Mouse (Mus musculus): ENCODE measurements around the gene Rnf220. TPM values are rescaled to one million over a fixed set of nuclear protein-coding genes. Genes with fewer than 3 reads are reported as not detected.

Gene Rnf220
- total RNA-seq, 1 experiment from 2014 or later = 90.9 TPM

GRCm38 (mm10) chr4:117341282-117341681 is 155.6 kb downstream of the Rnf220 start:
- no peak for ATAC-seq (replicated peaks in 1 of 2; ENCODE audit: insufficient read depth in 1 of 2, low FRiP score in 2 of 2, low TSS enrichment in 1 of 2, low read depth in 1 of 2, poor library complexity in 2 of 2, severe bottlenecking in 2 of 2)

- ATAC-seq (replicated peaks in 1 of 2; ENCODE audit: insufficient read depth in 1 of 2, low FRiP score in 2 of 2, low TSS enrichment in 1 of 2, low read depth in 1 of 2, poor library complexity in 2 of 2, severe bottlenecking in 2 of 2) = peak in 1 of 2 experiments; percentile 12; a peak in 2 of 4 replicates
These were observed 157.1 kb downstream of the Rnf220 start for GRCm38 (mm10) chr4:117339796-117340195.

- no peak for ATAC-seq (replicated peaks in 1 of 2; ENCODE audit: insufficient read depth in 1 of 2, low FRiP score in 2 of 2, low TSS enrichment in 1 of 2, low read depth in 1 of 2, poor library complexity in 2 of 2, severe bottlenecking in 2 of 2)
These were observed 165.9 kb downstream of the Rnf220 start for GRCm38 (mm10) chr4:117330836-117331475.

- ATAC-seq (replicated peaks in 1 of 2; ENCODE audit: insufficient read depth in 1 of 2, low FRiP score in 2 of 2, low TSS enrichment in 1 of 2, low read depth in 1 of 2, poor library complexity in 2 of 2, severe bottlenecking in 2 of 2) = no peak
These were observed 166.7 kb downstream of the Rnf220 start for GRCm38 (mm10) chr4:117330132-117330531.

- ATAC-seq (replicated peaks in 1 of 2; ENCODE audit: insufficient read depth in 1 of 2, low FRiP score in 2 of 2, low TSS enrichment in 1 of 2, low read depth in 1 of 2, poor library complexity in 2 of 2, severe bottlenecking in 2 of 2) = no peak
These were observed 169.9 kb downstream of the Rnf220 start for GRCm38 (mm10) chr4:117326915-117327314.

GRCm38 (mm10) chr4:117325076-117325475 is 171.8 kb downstream of the Rnf220 start:
- ATAC-seq (replicated peaks in 1 of 2; ENCODE audit: insufficient read depth in 1 of 2, low FRiP score in 2 of 2, low TSS enrichment in 1 of 2, low read depth in 1 of 2, poor library complexity in 2 of 2, severe bottlenecking in 2 of 2) = no peak

GRCm38 (mm10) chr4:117323515-117324344 is 173.1 kb downstream of the Rnf220 start:
- peak in 1 of 2 experiments; percentile 51; a peak in 3 of 4 replicates for ATAC-seq (replicated peaks in 1 of 2; ENCODE audit: insufficient read depth in 1 of 2, low FRiP score in 2 of 2, low TSS enrichment in 1 of 2, low read depth in 1 of 2, poor library complexity in 2 of 2, severe bottlenecking in 2 of 2)

GRCm38 (mm10) chr4:117321011-117321410 is 175.8 kb downstream of the Rnf220 start:
- no peak for ATAC-seq (replicated peaks in 1 of 2; ENCODE audit: insufficient read depth in 1 of 2, low FRiP score in 2 of 2, low TSS enrichment in 1 of 2, low read depth in 1 of 2, poor library complexity in 2 of 2, severe bottlenecking in 2 of 2)

GRCm38 (mm10) chr4:117318508-117318907 is 178.3 kb downstream of the Rnf220 start:
- ATAC-seq (replicated peaks in 1 of 2; ENCODE audit: insufficient read depth in 1 of 2, low FRiP score in 2 of 2, low TSS enrichment in 1 of 2, low read depth in 1 of 2, poor library complexity in 2 of 2, severe bottlenecking in 2 of 2) = no peak

GRCm38 (mm10) chr4:117317701-117318190 is 179.1 kb downstream of the Rnf220 start:
- ATAC-seq (replicated peaks in 1 of 2; ENCODE audit: insufficient read depth in 1 of 2, low FRiP score in 2 of 2, low TSS enrichment in 1 of 2, low read depth in 1 of 2, poor library complexity in 2 of 2, severe bottlenecking in 2 of 2) = no peak

- ATAC-seq (replicated peaks in 1 of 2; ENCODE audit: insufficient read depth in 1 of 2, low FRiP score in 2 of 2, low TSS enrichment in 1 of 2, low read depth in 1 of 2, poor library complexity in 2 of 2, severe bottlenecking in 2 of 2) = no peak
These were observed 180.1 kb downstream of the Rnf220 start for GRCm38 (mm10) chr4:117316800-117317199.

GRCm38 (mm10) chr4:117314849-117315500 is 181.9 kb downstream of the Rnf220 start:
- no peak for ATAC-seq (replicated peaks in 1 of 2; ENCODE audit: insufficient read depth in 1 of 2, low FRiP score in 2 of 2, low TSS enrichment in 1 of 2, low read depth in 1 of 2, poor library complexity in 2 of 2, severe bottlenecking in 2 of 2)

- ATAC-seq (replicated peaks in 1 of 2; ENCODE audit: insufficient read depth in 1 of 2, low FRiP score in 2 of 2, low TSS enrichment in 1 of 2, low read depth in 1 of 2, poor library complexity in 2 of 2, severe bottlenecking in 2 of 2) = no peak
These were observed 183.8 kb downstream of the Rnf220 start for GRCm38 (mm10) chr4:117313085-117313424.

GRCm38 (mm10) chr4:117312416-117313084 is 184.3 kb downstream of the Rnf220 start:
- peak in 1 of 2 experiments; percentile 16; a peak in 1 of 4 replicates for ATAC-seq (replicated peaks in 1 of 2; ENCODE audit: insufficient read depth in 1 of 2, low FRiP score in 2 of 2, low TSS enrichment in 1 of 2, low read depth in 1 of 2, poor library complexity in 2 of 2, severe bottlenecking in 2 of 2)

GRCm38 (mm10) chr4:117311891-117312290 is 185.0 kb downstream of the Rnf220 start:
- no peak for ATAC-seq (replicated peaks in 1 of 2; ENCODE audit: insufficient read depth in 1 of 2, low FRiP score in 2 of 2, low TSS enrichment in 1 of 2, low read depth in 1 of 2, poor library complexity in 2 of 2, severe bottlenecking in 2 of 2)

- ATAC-seq (replicated peaks in 1 of 2; ENCODE audit: insufficient read depth in 1 of 2, low FRiP score in 2 of 2, low TSS enrichment in 1 of 2, low read depth in 1 of 2, poor library complexity in 2 of 2, severe bottlenecking in 2 of 2) = no peak
These were observed 187.4 kb downstream of the Rnf220 start for GRCm38 (mm10) chr4:117309427-117309826.

- no peak for ATAC-seq (replicated peaks in 1 of 2; ENCODE audit: insufficient read depth in 1 of 2, low FRiP score in 2 of 2, low TSS enrichment in 1 of 2, low read depth in 1 of 2, poor library complexity in 2 of 2, severe bottlenecking in 2 of 2)
These were observed 189.6 kb downstream of the Rnf220 start for GRCm38 (mm10) chr4:117307270-117307669.

Measured in hematopoietic stem cell, adult 5-6 weeks (primary cell).